Mouse (Mus musculus): Measurements from ENCODE around the gene Hnrnpl.

DNA sequence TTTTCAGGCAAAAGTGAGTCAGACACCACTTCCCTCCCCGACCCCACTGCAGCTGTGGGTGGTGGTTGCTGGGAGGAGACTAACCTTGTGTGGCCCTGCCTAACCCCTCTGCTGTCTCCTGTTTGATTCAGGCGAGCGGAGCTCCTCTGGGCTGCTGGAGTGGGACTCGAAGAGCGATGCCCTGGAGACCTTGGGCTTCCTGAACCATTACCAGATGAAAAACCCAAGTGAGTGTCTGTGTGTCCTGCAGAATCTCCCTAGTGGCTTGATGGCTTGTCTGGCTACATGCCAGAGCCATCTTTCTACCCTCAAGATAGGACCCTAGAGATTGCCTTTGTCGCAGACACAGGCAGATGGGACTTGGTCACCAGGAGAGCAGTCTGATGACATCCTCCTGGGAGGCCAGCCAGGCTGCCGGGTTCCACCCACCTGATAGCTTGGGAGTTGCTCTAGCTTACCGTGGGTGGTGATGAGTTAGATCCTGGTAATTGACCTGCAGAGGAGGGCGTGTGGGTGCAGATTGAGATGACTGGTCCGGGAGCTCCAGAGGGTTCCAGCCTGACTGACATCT is 13.0 kb downstream of the Hnrnpl start:
- TF ChIP-seq CTCF (IDR thresholded peaks at IDR 0.05; ENCODE audit: insufficient read depth, low read length) (no peak), POLR2A (IDR thresholded peaks at IDR 0.05; ENCODE audit: borderline replicate concordance, extremely low read depth, low read depth, low read length) (no peak)
